Mouse (Mus musculus) adrenal gland, adult (tissue): ENCODE data around the gene Nupr1.

Experiments
- DNase-seq, 2 experiments: peaks; one replicate each; pipeline ENCODE4 v3.0.0; 2022 to 2023; ENCODE audit warnings: low spot score in 1 of 2; ENCODE audit not compliant: inconsistent age in 2 of 2

The Nupr1 gene

GRCm38 (mm10) chr7:126602650-126603049, 28.0 kb downstream of the Nupr1 start:
- DNase-seq = no peak

GRCm38 (mm10) chr7:126601896-126602295, 28.8 kb downstream of the Nupr1 start:
- no peak for DNase-seq

- DNase-seq = peak in 1 of 2 experiments; percentile 43
These were observed 31.7 kb downstream of the Nupr1 start for GRCm38 (mm10) chr7:126598919-126599318.

GRCm38 (mm10) chr7:126596414-126596813, 34.2 kb downstream of the Nupr1 start:
- DNase-seq = no peak

- no peak for DNase-seq
These were observed 34.8 kb downstream of the Nupr1 start for GRCm38 (mm10) chr7:126595890-126596289.

DNA sequence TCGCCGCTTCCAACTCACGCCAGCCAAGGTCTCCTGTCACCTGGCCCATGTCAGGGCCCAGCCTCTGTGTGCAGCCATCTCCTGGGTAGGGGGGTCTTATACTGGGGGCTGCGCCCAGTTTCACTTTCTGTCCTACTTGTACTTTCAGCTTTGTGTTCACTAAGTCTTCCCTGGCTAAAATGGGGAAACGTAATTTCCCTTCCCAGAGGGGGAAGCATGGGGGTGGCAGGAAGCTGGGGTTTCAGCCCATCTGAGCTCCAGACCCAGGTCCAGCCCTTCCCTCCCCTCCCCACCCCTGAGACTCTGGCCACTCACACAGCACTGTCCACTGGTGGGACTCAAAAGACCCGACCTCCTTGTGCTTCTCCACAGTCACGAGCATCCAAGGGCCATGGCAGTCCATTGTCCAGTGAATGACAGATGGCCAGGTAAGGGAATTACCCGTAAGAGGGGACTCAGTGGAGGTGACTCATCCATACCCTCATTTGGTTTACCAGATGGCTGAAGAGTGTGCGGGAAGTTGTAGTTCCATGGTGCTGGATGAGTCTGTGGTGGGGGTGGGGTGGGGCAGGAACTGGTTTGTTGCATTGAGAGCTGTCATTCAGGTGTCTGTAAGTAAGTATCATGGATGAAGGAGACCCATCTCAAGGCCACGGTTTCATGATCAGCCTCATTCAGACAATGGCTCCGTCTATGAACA, 35.6 kb downstream of the Nupr1 start, which contains the start of gene Il27:
Il27 (minus strand) TSS at position 80 of the 700 bp plus-strand sequence.
- no peak for DNase-seq

- DNase-seq = peak; percentile 37 to 72
These were observed 42.9 kb downstream of the Nupr1 start for GRCm38 (mm10) chr7:126587779-126588178.

- DNase-seq = peak; percentile 45 to 60
These were observed 43.8 kb downstream of the Nupr1 start for GRCm38 (mm10) chr7:126586839-126587238.

GRCm38 (mm10) chr7:126585717-126586116, 44.9 kb downstream of the Nupr1 start, which contains the start of gene Cln3:
Gene Cln3, minus strand, starts transcription at chr7:126585817.
- no peak for DNase-seq

- DNase-seq = peak; percentile 31 to 52
These were observed 46.1 kb downstream of the Nupr1 start, which contains the start of gene Apobr for GRCm38 (mm10) chr7:126584506-126584977. Gene Apobr, plus strand, starts transcription at chr7:126584942.

GRCm38 (mm10) chr7:126583761-126584160, 46.9 kb downstream of the Nupr1 start:
- no peak for DNase-seq

- DNase-seq = peak; percentile 89 to 96
These were observed 47.4 kb downstream of the Nupr1 start for GRCm38 (mm10) chr7:126583251-126583709.

- DNase-seq = peak; percentile 62 to 79
These were observed 47.9 kb downstream of the Nupr1 start for GRCm38 (mm10) chr7:126582759-126583158.

- DNase-seq = peak in 1 of 2 experiments; percentile 38
These were observed 49.0 kb downstream of the Nupr1 start for GRCm38 (mm10) chr7:126581661-126582060.

DNA sequence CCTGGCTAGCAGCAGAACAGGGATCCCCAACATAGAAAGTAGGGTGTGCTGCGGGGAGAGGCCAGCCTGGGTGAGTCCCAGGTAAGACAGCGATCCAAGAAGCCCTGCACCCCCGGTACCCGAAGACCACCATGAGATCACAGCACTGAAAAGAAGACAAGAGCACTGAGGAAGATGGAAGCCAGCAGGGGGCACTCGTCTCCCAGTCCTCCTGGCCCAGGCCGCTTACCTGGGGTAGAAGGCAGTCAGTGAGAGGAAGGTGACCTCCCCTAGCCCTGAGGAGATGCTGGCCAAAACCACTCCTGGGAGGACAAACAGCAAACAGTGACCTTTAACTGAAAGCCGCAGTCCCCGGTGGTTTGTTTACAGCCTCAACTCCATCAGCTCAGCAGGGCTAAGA, 51.5 kb downstream of the Nupr1 start:
- peak; percentile 34 to 69 for DNase-seq

- DNase-seq = peak; percentile 56 to 80
These were observed 53.7 kb downstream of the Nupr1 start for GRCm38 (mm10) chr7:126576946-126577345.
